Mouse (Mus musculus) ovary, postnatal 14 days (tissue): ENCODE measurements around the gene Tsc22d2.

Experiments used
- DNase-seq: peaks from one replicate; pipeline ENCODE4 v3.0.0; 2022; ENCODE audit warnings: low spot score

The Tsc22d2 gene

GRCm38 (mm10) chr3:58414234-58414938, at the start of gene Tsc22d2:
Gene Tsc22d2, plus strand, starts transcription at chr3:58414715.
- DNase-seq, result peak; percentile 99

DNA sequence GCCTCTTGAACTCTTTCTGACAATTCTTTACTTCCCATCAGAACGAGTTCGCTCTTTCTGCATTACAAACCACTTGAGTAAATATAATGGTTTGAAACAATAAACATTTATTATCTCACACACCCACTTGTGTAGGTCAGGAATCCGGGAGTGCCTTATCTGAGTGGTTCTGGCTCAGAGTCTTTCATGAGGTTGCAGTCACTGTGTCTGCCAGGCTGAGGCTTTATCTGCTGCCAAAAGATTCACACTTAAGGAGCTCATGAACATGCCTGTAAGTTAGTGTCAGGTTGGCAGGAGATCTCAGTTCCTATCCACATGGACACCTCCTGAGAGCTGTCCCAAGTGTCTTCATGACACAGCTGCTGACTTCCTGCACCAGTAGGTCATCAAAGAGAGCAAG, 47.8 kb upstream of the Tsc22d2 start:
- DNase-seq, result no peak

- no peak for DNase-seq
Measured at GRCm38 (mm10) chr3:58370811-58371210, 43.7 kb upstream of the Tsc22d2 start.

- DNase-seq, result peak; percentile 32
Measured at GRCm38 (mm10) chr3:58372066-58372904, 42.2 kb upstream of the Tsc22d2 start.

GRCm38 (mm10) chr3:58372905-58373208, 41.7 kb upstream of the Tsc22d2 start:
- peak; percentile 9 for DNase-seq

- DNase-seq, result no peak
Measured at GRCm38 (mm10) chr3:58374281-58374680, 40.2 kb upstream of the Tsc22d2 start.

GRCm38 (mm10) chr3:58376713-58377112, 37.8 kb upstream of the Tsc22d2 start:
- DNase-seq, result no peak

- peak; percentile 18 for DNase-seq
Measured at GRCm38 (mm10) chr3:58377589-58378134, 36.9 kb upstream of the Tsc22d2 start.

DNA sequence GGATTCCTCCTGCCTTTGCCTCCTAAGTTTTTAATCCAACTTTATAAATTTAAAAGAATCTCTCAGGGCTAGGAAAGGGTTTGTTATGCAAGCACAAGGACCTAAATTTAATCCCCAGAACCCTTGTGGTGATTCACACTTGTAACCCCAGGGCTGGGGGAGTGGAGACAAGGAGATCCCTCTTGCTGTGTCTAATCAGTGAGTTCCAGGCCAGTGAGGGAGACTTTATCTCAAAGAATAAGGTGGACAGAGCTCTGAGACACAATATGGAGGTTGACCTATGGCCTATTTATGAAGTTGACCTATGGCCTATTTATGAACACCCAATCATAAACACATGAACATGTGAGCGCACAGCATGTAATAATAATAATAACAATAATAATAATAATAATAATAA, 31.8 kb upstream of the Tsc22d2 start:
- DNase-seq, result no peak

GRCm38 (mm10) chr3:58385060-58385459, 29.5 kb upstream of the Tsc22d2 start:
- DNase-seq, result no peak

DNA sequence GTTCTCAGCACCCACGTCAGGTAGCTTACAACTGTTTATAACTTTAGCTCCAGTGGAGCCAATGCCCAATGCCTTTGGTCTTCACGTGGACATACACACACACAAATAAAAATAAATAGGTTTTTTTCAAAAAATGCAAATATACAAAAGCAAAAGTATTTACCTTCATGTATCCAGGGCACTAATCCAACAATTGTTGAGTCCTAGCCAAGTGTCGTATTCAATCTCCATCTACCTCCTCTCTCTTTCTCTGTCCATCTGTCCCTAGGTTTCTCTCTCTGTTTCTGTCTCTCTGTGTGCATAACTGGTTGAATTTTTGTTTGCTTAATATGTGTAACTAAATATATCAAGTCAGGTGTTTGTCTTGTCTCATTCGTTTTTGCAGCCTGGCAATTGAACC, 25.8 kb upstream of the Tsc22d2 start:
- DNase-seq, result no peak

DNA sequence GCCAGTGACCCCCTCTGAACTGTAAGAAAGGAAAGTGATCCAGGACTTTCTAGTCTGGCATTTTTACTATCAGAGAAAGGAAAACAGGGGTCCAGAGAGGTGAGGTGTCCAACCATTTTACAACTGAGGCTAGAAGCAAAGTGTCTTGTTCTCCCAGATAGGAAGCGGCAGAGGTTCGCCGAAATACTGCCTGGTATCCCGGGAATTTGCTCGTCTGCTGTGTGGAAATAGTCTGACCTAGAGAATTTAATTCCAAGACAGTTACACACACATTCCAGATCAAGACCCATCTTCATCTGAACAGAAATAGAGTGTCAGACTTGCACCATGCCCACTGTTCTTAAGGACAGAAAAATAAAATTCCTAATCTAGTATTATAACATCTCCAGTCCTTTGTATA, 16.0 kb upstream of the Tsc22d2 start:
- DNase-seq, result no peak

GRCm38 (mm10) chr3:58399931-58400330, 14.6 kb upstream of the Tsc22d2 start:
- DNase-seq, result no peak

- DNase-seq, result no peak
Measured at GRCm38 (mm10) chr3:58411669-58412068, 2.8 kb upstream of the Tsc22d2 start.

GRCm38 (mm10) chr3:58413671-58414070, 844 bp upstream of the Tsc22d2 start:
- no peak for DNase-seq

- peak; percentile 63 for DNase-seq
Measured at GRCm38 (mm10) chr3:58414986-58415883, 720 bp downstream of the Tsc22d2 start.

DNA sequence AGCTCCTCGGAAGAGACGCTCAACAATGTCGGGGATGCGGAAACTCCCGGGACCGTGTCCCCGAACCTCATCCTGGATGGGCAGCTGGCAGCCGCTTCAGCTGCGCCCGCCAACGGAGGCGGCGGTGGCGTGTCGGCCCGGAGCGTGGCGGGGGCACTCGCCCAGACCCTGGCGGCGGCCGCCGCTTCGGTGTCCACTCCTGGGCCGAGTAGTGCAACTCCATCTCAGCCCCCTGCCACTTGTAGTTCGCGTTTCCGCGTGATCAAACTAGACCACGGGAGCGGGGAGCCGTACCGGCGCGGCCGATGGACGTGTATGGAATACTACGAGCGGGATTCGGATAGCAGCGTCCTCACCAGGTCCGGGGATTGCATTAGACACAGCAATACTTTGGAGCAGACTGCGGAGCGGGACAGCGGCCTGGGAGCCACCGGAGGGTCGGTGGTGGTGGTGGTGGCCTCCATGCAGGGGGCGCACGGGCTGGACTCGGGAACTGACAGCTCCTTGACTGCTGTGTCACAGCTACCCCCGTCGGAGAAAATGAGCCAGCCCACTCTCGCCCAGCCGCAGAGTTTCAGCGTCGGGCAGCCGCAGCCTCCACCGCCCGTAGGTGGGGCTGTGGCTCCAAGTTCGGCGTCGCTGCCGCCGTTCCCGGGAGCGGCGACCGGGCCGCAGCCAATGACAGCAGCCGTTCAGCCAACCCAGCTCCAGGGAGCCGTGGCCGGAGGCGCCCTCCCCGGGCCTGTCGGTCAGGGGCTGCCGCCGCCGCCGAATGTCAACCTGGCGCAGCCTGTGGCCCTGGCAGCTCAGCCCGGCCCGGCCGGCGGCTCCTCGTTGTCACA, 1.6 kb downstream of the Tsc22d2 start:
- DNase-seq, result peak; percentile 55

- peak; percentile 26 for DNase-seq
Measured at GRCm38 (mm10) chr3:58416726-58417437, 2.4 kb downstream of the Tsc22d2 start.

DNA sequence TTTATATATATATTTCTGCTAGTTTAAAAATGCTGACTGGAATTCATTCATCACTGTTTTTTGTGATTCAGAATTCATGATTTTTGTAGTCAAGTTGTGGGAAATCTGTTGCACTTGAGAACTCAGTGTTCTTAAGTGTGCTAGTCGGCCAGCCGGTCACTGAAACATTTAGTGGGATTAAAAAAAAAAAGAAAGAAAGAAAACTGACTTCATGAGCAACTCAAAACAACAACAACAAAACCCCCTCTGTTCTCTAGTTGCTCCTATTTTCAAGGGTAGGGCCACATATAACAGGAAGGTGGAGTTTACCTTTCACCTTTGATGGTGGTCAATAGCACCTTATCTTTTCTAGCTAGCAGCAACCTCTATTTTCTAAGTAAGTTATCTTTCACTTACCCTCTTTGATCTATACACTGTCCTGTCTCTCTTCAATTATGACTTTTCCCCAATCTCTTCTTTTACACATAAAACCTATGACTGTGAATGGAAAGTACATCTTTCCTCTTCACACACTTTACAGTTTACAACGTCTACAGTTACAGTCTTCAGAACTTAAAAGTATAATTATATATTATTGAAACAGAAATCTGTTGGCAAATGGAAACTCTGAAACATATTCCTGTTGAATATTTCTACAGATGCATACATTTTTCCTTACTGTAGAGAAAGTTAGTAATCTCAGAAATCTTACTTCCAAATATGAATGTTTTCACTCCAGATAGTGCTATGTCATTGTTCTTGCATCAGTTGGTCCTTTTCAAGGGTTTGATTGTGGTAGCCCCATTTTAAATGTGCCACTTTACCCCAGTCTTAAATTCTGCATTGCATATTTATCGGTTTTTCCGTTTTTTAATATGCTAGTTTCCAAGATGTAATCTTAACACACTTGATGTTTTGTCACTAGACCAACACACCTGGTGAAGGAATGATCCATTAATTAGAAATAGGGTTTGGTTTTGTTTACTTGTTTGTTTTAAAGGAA, 4.5 kb downstream of the Tsc22d2 start:
- no peak for DNase-seq
